Mouse (Mus musculus) embryonic stem cell, embryonic (primary cell): ENCODE results near the gene Zfp994.
"Not testable (repeated sequence)": the region's sequence is repeated elsewhere in the genome, so short reads cannot be mapped to it uniquely, and the experiment has no call there.

Experiments used
- CTCF ChIA-PET, 4 experiments: fragments of 300-600 bp in 2 of 4; fragments of 350-600 bp in 2 of 4; sonication (Branson Sonifier 250); formaldehyde crosslinking; loops; one replicate each; lab custom pipeline; 2022; ENCODE audit warnings: inconsistent platforms in 2 of 4; lab: Charles Lee
- POLR2A ChIA-PET, 4 experiments: fragments of 300-600 bp in 2 of 4; fragments of 350-600 bp in 2 of 4; sonication (Branson Sonifier 250); formaldehyde crosslinking; loops; one replicate each; lab custom pipeline; 2022; ENCODE audit warnings: antibody characterized with exemption in 4 of 4, inconsistent platforms in 1 of 4; lab: Charles Lee

Zfp994 gene

GRCm38 (mm10) chr17:22225422-22226012 lies at the start of gene Zfp994:
TSS of gene Zfp994 (minus strand) at chr17:22225616.
- CTCF ChIA-PET = interaction anchor here in 2 of 4 experiments (0.9 to 1.8 kb wide), 3 partner anchors 89 to 185 kb away, joined by 3 to 16 read pairs (median 3); partner anchors contain the start of gene CT030661.1 (in 2 of the 2)
- POLR2A ChIA-PET = interaction anchor here in 3 of 4 experiments (0.6 to 1.4 kb wide), 9 partner anchors 60 to 134 kb away, joined by 3 to 53 read pairs (median 4); partner anchors contain the start of genes CT030661.1 (in 3 of the 3) and Zfp947 (in 2 of the 3)

GRCm38 (mm10) chr17:22230701-22231100 lies 5.3 kb upstream of the Zfp994 start:
- POLR2A ChIA-PET = interaction anchor here in 1 of 4 experiments (0.8 kb wide), 1 partner anchor 1903 kb away, joined by 3 read pairs; no protein-coding TSS in a partner anchor
- CTCF ChIA-PET = not testable (repeated sequence)

- POLR2A ChIA-PET = interaction anchor here in 3 of 4 experiments (1.2 to 1.4 kb wide), 4 partner anchors 59 to 90 kb away, joined by 6 to 53 read pairs (median 14); partner anchors contain the start of genes CT030661.1 (in 3 of the 3) and Zfp947 (in 1 of the 3)
- CTCF ChIA-PET = interaction anchor here in 2 of 4 experiments (0.9 to 1.8 kb wide), 3 partner anchors 90 to 186 kb away, joined by 3 to 16 read pairs (median 3); partner anchors contain the start of gene CT030661.1 (in 2 of the 2)
Measured at GRCm38 (mm10) chr17:22225015-22225414, 401 bp downstream of the Zfp994 start.

- ChIA-PET POLR2A (interaction anchor here in 3 of 4 experiments (0.6 to 1.6 kb wide), 6 partner anchors 13 to 263 kb away, joined by 3 to 8 read pairs (median 4); partner anchors contain the start of gene Zfp994 (in 3 of the 3)), CTCF (interaction anchor here in 1 of 4 experiments (0.5 kb wide), 1 partner anchor 1408 kb away, joined by 3 read pairs; no protein-coding TSS in a partner anchor)
Measured at GRCm38 (mm10) chr17:22165722-22166294, 59.6 kb downstream of the Zfp994 start, which contains the start of gene Zfp947. TSS of gene Zfp947 (minus strand) at chr17:22166190.

DNA sequence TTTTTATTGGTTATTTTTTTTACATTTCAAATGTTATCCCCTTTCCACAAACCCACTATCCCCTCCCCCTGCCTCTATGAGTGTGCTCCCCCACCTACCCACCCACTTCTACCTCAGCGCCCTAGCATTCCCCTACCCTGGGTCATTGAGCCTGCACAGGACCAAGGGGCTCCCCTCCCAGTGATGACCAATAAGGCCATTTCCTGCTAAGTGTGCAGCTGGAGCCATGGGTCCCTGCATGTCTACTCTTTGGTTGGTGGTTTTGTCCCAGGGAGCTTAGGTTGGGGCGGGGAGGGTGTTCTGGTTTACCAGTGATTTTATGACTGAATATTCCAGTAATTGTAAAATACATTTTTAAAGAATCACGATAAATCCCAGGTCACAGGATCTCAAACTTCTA lies 60.1 kb downstream of the Zfp994 start:
- CTCF ChIA-PET = not testable (repeated sequence)
- POLR2A ChIA-PET = interaction anchor here in 3 of 4 experiments (0.6 to 1.6 kb wide), 4 partner anchors 60 to 183 kb away, joined by 3 to 8 read pairs (median 5); partner anchors contain the start of gene Zfp994 (in 3 of the 3)

GRCm38 (mm10) chr17:22153951-22154350 lies 71.5 kb downstream of the Zfp994 start:
- POLR2A ChIA-PET, CTCF ChIA-PET: not testable (repeated sequence)
